Mouse (Mus musculus) embryonic fibroblast, embryonic 13.5 days (primary cell): ENCODE measurements around the gene Fmod. TPM values are rescaled to one million over a fixed set of nuclear protein-coding genes. Genes with fewer than 3 reads are reported as not detected.

ENCODE experiments used
- H3K27ac ChIP-seq: 2 replicates; pipeline ENCODE4 v1.5.1; 2012; ENCODE audit warnings: low read length, control low read depth, inconsistent platforms; ENCODE audit not compliant: insufficient read depth
- H3K4me1 ChIP-seq: 2 replicates; pipeline ENCODE4 v1.6.1; 2011; ENCODE audit warnings: low read length; ENCODE audit not compliant: control insufficient read depth, insufficient read depth
- H3K4me3 ChIP-seq: 2 replicates; pipeline ENCODE4 v1.5.1; 2011; ENCODE audit warnings: mild to moderate bottlenecking, control low read depth, low read length; ENCODE audit not compliant: insufficient read depth
- CTCF ChIP-seq: IDR thresholded peaks from 2 replicates; pipeline ENCODE4 v1.5.1; 2011; ENCODE audit warnings: mild to moderate bottlenecking, control low read depth, low read length, moderate library complexity, borderline replicate concordance; ENCODE audit not compliant: insufficient read depth
- POLR2A ChIP-seq: IDR thresholded peaks from 2 replicates; pipeline ENCODE4 v1.6.1; 2011; ENCODE audit warnings: low read depth, mild to moderate bottlenecking, control low read depth, low read length, moderate library complexity
- polyA plus RNA-seq: library from polyadenylated mRNA; stranded (reverse); fragments of >200 nt; gene quantifications from 2 replicates; pipeline ENCODE4 v1.2.4, GENCODE M21; 2011; ENCODE audit warnings: low read depth; ENCODE audit not compliant: missing spikeins, insufficient read length

The Fmod gene
- 35.4 and 74.2 TPM in 2 replicates for polyA plus RNA-seq

DNA sequence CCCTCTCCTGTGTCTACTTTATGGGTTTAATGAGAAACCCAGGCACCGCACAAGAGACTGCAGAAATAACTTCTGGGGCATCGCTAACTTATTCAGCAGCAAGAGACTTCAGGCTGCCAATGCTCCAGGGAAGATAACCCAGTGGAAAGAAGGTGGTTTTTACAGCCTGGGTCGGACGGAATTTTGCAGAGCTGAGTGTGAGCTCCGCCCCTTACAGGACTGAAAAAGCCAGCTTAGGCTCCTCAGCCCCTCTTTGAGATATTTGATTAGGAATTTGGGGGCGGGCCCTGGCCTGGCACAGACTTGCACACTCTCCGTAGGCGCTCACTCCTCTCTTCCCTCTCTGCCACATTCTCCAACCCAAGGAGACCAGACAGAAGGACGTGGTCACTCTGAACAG lies at the start of gene Fmod:
Fmod (plus strand) TSS at position 83 of the 400 bp plus-strand sequence.
- Histone ChIP-seq H3K4me3 (no peak within 1 kb of the TSS), H3K27ac (peak within 1 kb of the TSS; percentile 4; the same call in 1 of the 2 replicates), H3K4me1 (no peaks in the 10 kb centered on the region; the same call in 1 of the 2 replicates)
- TF ChIP-seq POLR2A (no peak), CTCF (no peak)

DNA sequence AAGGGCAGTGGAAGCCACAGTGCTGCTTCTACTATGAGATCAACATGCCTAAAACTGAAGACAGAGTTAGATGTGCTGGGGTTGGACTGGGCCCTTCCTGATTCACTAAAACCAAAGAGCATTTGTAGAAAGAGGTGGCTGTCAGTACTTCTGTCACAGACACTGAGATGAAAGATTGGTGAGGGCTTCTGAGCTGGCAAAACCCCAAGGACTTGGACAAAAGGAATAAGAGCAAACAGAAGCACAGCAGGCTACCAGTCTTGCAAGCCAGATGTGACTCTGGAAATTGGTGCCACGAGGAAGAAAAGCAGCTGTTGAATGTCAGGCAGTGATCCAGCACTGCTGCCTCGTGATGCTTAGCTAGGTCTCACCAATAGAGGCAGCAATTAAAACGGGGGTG lies 48.2 kb upstream of the Fmod start:
- Histone ChIP-seq H3K4me1 (no peaks in the 10 kb centered on the region), H3K4me3 (no peak overlapping the region), H3K27ac (no peak overlapping the region)
- TF ChIP-seq POLR2A (no peak), CTCF (no peak)

DNA sequence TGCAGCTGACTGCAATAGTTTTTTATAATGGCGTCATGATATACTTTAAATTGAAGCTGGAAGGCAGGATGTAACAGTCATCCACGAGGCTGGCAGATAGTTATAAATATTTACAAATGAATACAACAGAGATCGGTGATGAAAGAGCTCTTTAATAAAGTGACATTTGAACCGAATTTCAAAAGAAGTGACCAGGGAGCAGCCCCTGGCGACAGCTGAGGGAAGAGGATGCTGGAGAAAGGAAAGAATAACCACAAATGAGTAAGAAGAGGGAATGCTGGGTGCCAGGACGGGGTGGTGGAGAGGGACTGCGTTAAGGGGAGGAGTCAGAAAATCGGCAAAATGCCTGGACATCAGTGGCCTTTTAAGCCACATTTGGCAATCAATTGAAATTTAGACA lies 45.8 kb upstream of the Fmod start:
- Histone ChIP-seq H3K4me3 (no peak overlapping the region), H3K27ac (no peak overlapping the region), H3K4me1 (no peaks in the 10 kb centered on the region)
- no peak for TF ChIP-seq CTCF
- TF ChIP-seq POLR2A = no peak

DNA sequence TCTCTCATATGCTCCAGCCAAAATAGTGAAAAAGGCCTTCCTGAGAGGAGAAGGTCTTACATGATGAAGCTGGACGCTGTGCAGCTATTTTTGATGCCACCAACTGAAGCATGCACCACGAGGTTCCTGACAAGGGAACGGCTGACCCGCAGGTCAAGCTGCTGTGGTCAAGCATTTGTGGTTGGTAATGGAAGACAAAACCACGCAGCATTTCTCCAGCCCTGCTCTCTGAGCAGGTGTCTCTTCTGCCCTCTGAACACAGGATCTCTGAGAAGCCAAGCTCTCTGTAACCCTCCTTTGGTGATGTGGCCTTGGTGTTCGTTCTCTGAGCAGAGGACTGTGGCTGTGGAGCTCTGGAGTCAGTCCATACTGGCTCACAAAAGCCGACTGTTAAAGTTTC lies 31.6 kb upstream of the Fmod start:
- Histone ChIP-seq H3K27ac (no peak overlapping the region), H3K4me3 (no peak overlapping the region), H3K4me1 (no peaks in the 10 kb centered on the region)
- TF ChIP-seq POLR2A (no peak), CTCF (no peak)

DNA sequence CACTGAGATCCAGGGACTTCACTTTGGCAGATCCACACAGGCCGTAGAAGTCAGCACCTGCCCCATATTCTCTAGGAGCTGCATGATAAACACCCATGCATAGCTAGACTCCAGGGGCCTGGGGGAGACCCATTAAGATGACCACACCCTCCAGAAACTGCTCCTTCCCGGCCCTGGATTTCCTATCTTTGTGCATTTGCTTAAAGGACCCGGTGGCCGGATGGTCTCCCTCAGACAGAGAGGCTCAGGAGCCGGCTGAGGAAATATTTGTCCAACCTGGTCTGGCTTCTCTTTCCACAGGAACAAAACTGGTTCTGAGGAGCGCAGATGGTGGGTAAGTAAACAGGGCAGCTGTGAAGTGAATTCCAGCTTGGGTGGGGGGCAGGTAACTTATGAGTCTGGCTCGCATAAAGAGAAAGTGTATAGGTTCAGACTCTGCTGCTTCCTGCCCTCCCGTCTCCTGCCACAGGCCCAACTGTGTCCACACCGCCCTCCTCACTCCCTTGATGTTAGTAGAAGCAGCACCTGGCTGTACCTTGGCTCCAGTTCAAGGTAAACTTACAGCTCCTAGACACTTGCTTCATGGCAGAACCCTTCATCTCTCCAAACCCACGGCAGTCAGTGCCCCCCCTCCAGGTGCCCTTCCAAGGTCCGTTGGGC lies 30.8 kb upstream of the Fmod start:
- no peak for TF ChIP-seq CTCF
- TF ChIP-seq POLR2A = no peak
- Histone ChIP-seq H3K27ac (no peak overlapping the region), H3K4me1 (no peaks in the 10 kb centered on the region), H3K4me3 (no peak overlapping the region)

DNA sequence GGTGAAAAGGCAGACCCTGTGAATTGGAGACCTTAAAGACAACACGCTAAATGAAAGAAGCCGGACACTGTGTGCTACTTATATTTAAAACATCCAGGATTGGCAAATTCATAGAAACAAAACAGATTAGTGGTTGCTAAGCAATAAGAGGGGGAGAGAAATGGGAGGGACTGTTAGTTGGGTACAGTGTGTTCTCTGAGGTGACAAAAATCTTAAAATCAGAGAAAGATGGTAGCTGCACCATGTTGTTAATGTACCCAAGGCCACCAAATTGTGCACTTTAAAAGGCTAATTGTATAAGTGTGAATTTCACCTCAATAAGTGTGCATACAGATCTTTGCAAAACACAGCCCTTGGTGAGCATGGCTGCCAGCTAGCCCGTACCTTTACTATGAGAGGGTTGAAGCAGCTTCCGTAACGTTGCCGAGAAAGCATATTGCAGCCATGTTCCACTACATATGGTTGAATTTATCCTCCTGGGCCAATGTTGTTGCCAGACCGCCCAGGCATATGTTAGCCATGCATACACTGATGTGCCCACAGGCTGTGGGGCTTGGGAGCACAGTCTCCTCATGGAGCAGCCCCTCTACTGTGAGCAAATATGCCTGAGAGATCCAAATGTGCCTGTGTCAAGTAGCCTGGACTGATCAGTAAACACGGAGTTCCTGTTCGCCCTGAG lies 12.6 kb upstream of the Fmod start:
- no peaks in the 10 kb centered on the region for H3K4me1 ChIP-seq
- H3K4me3 ChIP-seq = no peak overlapping the region
- no peak overlapping the region for H3K27ac ChIP-seq
- TF ChIP-seq CTCF (no peak), POLR2A (no peak)

DNA sequence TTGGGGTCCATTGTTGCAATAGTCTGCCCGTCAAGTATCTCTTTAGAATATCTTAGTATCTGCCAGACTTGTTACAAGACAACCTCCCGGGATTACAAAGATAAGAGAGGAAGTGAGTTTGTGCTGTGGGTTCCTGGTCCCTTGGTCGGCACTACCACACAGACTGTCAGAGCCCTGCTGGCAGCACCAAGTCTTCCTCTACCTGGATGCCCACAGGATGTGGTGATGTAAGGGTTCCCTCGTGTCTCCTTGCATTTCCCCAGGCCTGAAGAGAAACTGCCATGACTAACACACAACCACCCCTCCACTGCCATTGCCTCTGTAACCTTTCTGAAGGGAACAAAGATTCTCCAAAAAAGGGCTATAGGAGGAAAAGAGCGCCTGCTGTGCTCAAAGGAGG lies 11.1 kb upstream of the Fmod start:
- Histone ChIP-seq H3K4me1 (no peaks in the 10 kb centered on the region), H3K27ac (no peak overlapping the region), H3K4me3 (no peak overlapping the region)
- TF ChIP-seq POLR2A = no peak
- no peak for TF ChIP-seq CTCF

DNA sequence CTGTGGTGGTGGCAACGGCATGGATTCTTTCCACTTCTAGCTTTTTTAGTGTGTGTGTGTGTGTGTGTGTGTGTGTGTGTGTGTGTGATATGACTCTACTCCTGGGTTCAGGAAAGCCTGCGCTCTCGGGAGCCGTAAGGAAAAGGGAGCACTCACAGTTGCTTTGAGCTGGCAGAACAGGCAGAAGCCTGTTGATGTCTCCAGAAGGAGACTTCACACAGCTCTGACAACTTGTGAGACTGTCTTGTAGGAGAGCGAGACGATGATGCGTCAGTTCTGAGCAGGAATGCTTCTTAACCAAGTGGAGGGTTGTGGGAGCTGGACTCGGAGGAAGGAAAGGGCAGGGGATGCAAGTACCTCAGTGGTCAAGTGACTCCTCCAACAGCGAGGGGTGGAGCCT lies 10.3 kb upstream of the Fmod start:
- TF ChIP-seq CTCF (no peak), POLR2A (no peak)
- Histone ChIP-seq H3K4me3 (no peak overlapping the region), H3K4me1 (no peaks in the 10 kb centered on the region)

DNA sequence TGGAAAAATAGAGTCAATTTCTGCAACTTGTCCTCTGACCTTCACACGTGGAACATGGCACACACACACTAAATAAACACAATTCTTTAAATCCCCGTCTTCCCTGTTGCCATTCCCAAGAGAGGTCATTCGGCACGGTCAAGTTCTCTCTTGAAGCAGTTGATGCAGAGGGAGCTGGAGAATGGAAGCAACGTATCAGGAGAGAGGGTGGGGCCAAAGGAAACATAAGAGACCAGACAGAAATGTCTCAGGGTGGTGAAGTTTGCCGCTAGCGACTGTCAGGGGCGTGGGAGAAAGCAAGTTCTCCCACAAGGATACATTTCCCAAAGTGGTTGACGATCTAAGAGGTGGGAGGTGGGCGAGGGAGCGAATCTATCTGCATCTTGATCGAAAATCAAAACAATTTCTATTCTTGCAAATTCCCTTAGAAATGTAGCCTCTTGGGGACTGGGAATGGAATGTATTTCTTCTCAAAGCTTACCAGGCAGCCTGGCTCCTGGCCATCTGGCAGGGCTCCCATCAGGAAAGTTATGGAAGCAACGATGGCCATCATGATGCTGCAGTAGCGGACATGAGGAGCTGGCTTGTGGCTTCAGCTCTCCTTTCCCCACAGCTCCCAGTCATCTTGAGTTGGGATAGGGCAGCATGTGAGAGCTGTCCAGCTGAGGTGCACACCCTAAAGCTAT lies 8.8 kb upstream of the Fmod start:
- Histone ChIP-seq H3K4me1 (no peaks in the 10 kb centered on the region), H3K27ac (no peak overlapping the region), H3K4me3 (no peak overlapping the region)
- TF ChIP-seq POLR2A (no peak), CTCF (no peak)

More for the DNA sequence above, 10.3 kb upstream of the Fmod start:
- no peak overlapping the region for H3K27ac ChIP-seq

DNA sequence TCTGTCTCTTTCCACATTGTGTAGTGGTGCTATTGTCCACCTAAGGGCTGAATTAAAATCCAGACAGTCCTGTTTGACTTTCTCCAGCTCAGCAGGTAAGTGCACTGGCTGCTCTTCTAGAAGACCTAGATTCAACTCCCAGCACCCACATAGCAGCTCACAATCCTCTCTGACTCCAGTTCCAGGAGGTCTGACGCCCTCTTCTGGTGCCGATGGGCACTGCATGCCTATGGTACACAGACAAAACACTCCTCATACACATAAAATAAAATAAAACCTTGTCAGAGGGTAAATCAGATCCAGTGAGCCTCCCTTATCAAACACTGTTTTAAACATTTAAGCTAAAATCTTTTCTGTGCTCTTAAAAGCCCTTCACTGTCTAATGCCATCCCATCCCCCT lies 562 bp upstream of the Fmod start:
- H3K4me1 ChIP-seq = no peaks in the 10 kb centered on the region; the same call in 1 of the 2 replicates
- TF ChIP-seq POLR2A (no peak), CTCF (0 out of 2 replicates have a peak, but pooled peaks have one; percentile 5)
- H3K4me3 ChIP-seq = no peak overlapping the region
- no peak overlapping the region for H3K27ac ChIP-seq
